In genomic region chr3:118428523-118428922, GRCm38 (mm10) we compare ENCODE assay signal across 10 mouse cellular contexts.
A peak's percentile ranks its signal among the peaks of the same experiment; 100 is the strongest.
DNase-seq lines count a peak whose midpoint lies in the region; ATAC-seq and TF ChIP-seq lines count a peak whose summit lies in the region.
"Had no signal": no experiment of that assay in that cellular context is flagged by ENCODE, and none has a peak within 500 bp of the region (broad histone marks: within the 10 kb centered on the region; RNA-seq: fewer than 3 reads in every experiment).

No protein-coding gene starts in this region.

- peaks cover 28% of the 10 kb centered on the region for H3K4me1 ChIP-seq in midbrain, embryonic 10.5 days
- H3K4me1 ChIP-seq in midbrain, embryonic 16.5 days (ENCODE audit: control insufficient read depth, insufficient read depth, low read length) = peaks cover 7% of the 10 kb centered on the region
- H3K4me1 ChIP-seq in cerebellum, adult 2 months (ENCODE audit: control insufficient read depth, insufficient read depth, low read length) = 0 out of 2 replicates have a peak, but pooled peaks cover 3% of the 10 kb centered on the region
- H3K4me1 ChIP-seq in limb, embryonic 11.5 days (ENCODE audit: control insufficient read depth, insufficient read depth, low read length) = peaks cover 10% of the 10 kb centered on the region; the same call in 1 of the 2 replicates

- DNase-seq in cerebellum, adult 11 months = peak; percentile 31
- no peak for DNase-seq in cerebellum, adult 11-12 months
- DNase-seq in midbrain, embryonic 10.5 days (ENCODE audit: low spot score) = peak; percentile 52
- DNase-seq in cerebellum, adult 2 months = peak; percentile 64 to 77
- peak; percentile 80 for DNase-seq in limb, embryonic 11.5 days (ENCODE audit: low spot score)
- DNase-seq in testis, postnatal 10 days (ENCODE audit: low spot score) = peak; percentile 68

- no peaks in the 10 kb centered on the region for H3K36me3 ChIP-seq in midbrain, embryonic 10.5 days
- H3K36me3 ChIP-seq in midbrain, embryonic 16.5 days (ENCODE audit: control insufficient read depth, insufficient read depth, low read length) = no peaks in the 10 kb centered on the region
- H3K36me3 ChIP-seq in limb, embryonic 11.5 days (ENCODE audit: control insufficient read depth, insufficient read depth, low read length) = no peaks in the 10 kb centered on the region
- H3K36me3 ChIP-seq: heart, embryonic 15.5 days; neural tube, embryonic 12.5 days had no signal

- no peak overlapping the region for H3K9ac ChIP-seq in midbrain, embryonic 16.5 days (ENCODE audit: low read depth, low read length)
- no peak overlapping the region for H3K9ac ChIP-seq in limb, embryonic 11.5 days (ENCODE audit: low read length)
- H3K9ac ChIP-seq: heart, embryonic 15.5 days; neural tube, embryonic 12.5 days had no signal

- peaks cover 78% of the 10 kb centered on the region for H3K27me3 ChIP-seq in midbrain, embryonic 10.5 days (ENCODE audit: low read depth, poor library complexity, severe bottlenecking)
- H3K27me3 ChIP-seq in midbrain, embryonic 16.5 days (ENCODE audit: control insufficient read depth, insufficient read depth, low read depth, low read length) = no peaks in the 10 kb centered on the region; the same call in 1 of the 2 replicates
- peaks cover 5% of the 10 kb centered on the region; the same call in 1 of the 2 replicates for H3K27me3 ChIP-seq in cerebellum, adult 2 months (ENCODE audit: control insufficient read depth, insufficient read depth, low read length)
- peaks cover 15% of the 10 kb centered on the region; the same call in 1 of the 2 replicates for H3K27me3 ChIP-seq in limb, embryonic 11.5 days (ENCODE audit: control insufficient read depth, insufficient read depth, low read length)

- 9% methylated on average over 5 of the region's 5 CpGs for WGBS in midbrain, embryonic 10.5 days
- WGBS in midbrain, embryonic 16.5 days = 4% methylated on average over 5 of the region's 5 CpGs
- WGBS in cerebellum, adult 2 months = 6% methylated on average over 5 of the region's 5 CpGs
- WGBS in limb, embryonic 11.5 days = 2% methylated on average over 5 of the region's 5 CpGs

- no peaks in the 10 kb centered on the region for H3K9me3 ChIP-seq in midbrain, embryonic 10.5 days (replicated peaks)
- no peaks in the 10 kb centered on the region for H3K9me3 ChIP-seq in midbrain, embryonic 16.5 days (replicated peaks; ENCODE audit: control insufficient read depth, low read length, poor library complexity, severe bottlenecking)
- no peaks in the 10 kb centered on the region for H3K9me3 ChIP-seq in limb, embryonic 11.5 days (ENCODE audit: control insufficient read depth, low read length)
- H3K9me3 ChIP-seq: heart, embryonic 15.5 days; neural tube, embryonic 12.5 days had no signal

- TF ChIP-seq CTCF in cerebellum, adult 2 months (IDR thresholded peaks at IDR 0.05; ENCODE audit: borderline replicate concordance, insufficient read depth, low read depth, low read length) = peak; percentile 80

- no peak overlapping the region for H3K27ac ChIP-seq in midbrain, embryonic 10.5 days (replicated peaks)
- H3K27ac ChIP-seq in midbrain, embryonic 16.5 days (ENCODE audit: low read length) = no peak overlapping the region
- no peak overlapping the region for H3K27ac ChIP-seq in cerebellum, adult 2 months (ENCODE audit: insufficient read depth, low read length)
- no peak overlapping the region for H3K27ac ChIP-seq in limb, embryonic 11.5 days (replicated peaks; ENCODE audit: low read depth, low read length)
- H3K27ac ChIP-seq: heart, embryonic 15.5 days; neural tube, embryonic 12.5 days had no signal

- ATAC-seq in midbrain, embryonic 16.5 days = no peak
- ATAC-seq in hematopoietic stem cell, adult 5-6 weeks (replicated peaks in 1 of 2; ENCODE audit: insufficient read depth in 1 of 2, low FRiP score in 2 of 2, low TSS enrichment in 1 of 2, low read depth in 1 of 2, poor library complexity in 2 of 2, severe bottlenecking in 2 of 2) = peak; percentile 40 to 60; a peak in 2 of 4 replicates
- no peak for ATAC-seq in limb, embryonic 11.5 days (ENCODE audit: insufficient number of reproducible peaks, low FRiP score, low TSS enrichment, low read depth)

- TF ChIP-seq POLR2A in cerebellum, adult 2 months (IDR thresholded peaks at IDR 0.05; ENCODE audit: borderline replicate concordance, insufficient read depth, low read length) = no peak

- H3K4me2 ChIP-seq in midbrain, embryonic 16.5 days (ENCODE audit: low read length) = no peak overlapping the region
- H3K4me2 ChIP-seq in limb, embryonic 11.5 days (ENCODE audit: low read depth, severe bottlenecking) = no peak overlapping the region
- H3K4me2 ChIP-seq: heart, embryonic 15.5 days; neural tube, embryonic 12.5 days had no signal

- H3K4me3 ChIP-seq in midbrain, embryonic 10.5 days = no peak overlapping the region
- no peak overlapping the region for H3K4me3 ChIP-seq in midbrain, embryonic 16.5 days (ENCODE audit: low read depth, low read length)
- H3K4me3 ChIP-seq in cerebellum, adult 2 months (replicated peaks; ENCODE audit: insufficient read depth, low read depth, low read length) = no peak overlapping the region
- no peak overlapping the region for H3K4me3 ChIP-seq in limb, embryonic 11.5 days (ENCODE audit: low read depth, low read length)
- H3K4me3 ChIP-seq: heart, embryonic 15.5 days; neural tube, embryonic 12.5 days had no signal

Comparison
In these comparisons a context has a peak if more than half of its experiments do, and no peak if none do; other contexts are left out.
1. ATAC-seq: peak in hematopoietic stem cell, adult 5-6 weeks (2 of 2); none in midbrain, embryonic 16.5 days (single experiment) and limb, embryonic 11.5 days (single experiment).